Mouse (Mus musculus) testis, postnatal 14 days (tissue): ENCODE data around the gene Brd4.

Experiments
- DNase-seq: peaks from one replicate; pipeline ENCODE4 v3.0.0; 2021; ENCODE audit warnings: low spot score

The Brd4 gene

GRCm38 (mm10) chr17:32166687-32167086 is 117.8 kb downstream of the Brd4 start, which contains the start of gene Notch3:
TSS of gene Notch3 (minus strand) at chr17:32166852.
- DNase-seq: peak; percentile 35

DNA sequence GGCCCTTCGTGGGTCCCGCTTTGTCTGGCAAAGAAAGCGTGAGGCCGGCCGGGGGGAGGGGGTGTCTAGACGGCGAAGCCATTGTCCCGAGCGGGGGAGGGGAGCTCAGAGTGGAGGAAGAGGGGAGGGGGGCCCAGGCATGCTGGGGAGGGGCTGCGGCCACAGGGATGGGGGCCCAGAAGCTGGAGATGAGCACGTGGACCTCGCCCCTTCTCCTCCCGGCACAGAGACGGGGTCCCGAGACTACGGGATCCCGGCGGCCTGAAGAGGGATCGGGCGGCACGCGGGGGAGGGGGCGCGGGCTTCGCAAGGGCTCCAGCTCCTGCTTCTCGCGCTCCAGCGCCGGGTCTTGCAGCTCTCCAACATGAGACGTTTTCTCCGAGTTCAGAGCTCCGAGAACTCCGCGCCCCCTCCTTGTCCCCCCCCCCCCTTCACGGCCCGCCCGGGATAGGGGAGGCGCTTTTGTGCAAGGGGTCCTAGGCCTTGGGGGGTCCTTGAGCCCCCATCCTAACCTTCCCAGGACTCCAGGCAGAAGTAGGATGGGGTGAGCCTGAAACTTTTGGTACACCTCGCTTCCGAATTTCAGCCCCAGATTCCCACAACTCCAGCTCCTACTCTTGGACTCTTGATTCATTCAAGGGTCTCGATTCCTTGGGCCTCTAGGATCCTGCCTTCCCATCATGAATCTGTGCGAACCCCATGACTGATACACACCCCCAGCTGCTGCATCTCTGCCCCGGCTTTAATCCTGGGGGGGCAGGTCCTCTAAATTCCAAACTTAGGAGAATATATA is 118.5 kb downstream of the Brd4 start:
- DNase-seq: peak; percentile 55

DNA sequence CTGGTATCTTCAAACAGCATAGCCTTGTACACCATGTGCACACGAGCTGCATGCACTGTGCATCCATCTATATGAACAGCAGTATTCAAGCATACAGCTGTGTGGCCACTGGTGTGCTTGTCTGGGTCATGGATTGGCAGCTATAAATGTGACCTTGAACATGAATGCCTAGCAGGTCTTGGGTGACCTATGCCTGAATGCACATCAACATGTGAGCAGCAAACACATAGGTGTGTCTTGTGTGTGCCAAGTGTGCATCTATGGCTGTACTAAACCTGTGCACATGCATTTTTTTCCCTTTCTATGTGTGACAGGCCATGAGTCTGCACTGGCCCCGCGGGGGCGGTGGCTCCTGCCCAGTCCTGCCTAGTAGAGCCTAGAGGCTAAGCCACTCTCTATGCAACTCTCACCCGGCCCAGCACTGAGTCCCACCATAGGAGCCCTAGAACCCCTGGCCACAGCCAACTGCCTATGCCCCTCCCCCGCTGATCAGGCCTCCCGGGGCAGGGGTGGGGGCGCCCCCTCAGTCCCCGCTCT is 119.2 kb downstream of the Brd4 start:
- no peak for DNase-seq

DNA sequence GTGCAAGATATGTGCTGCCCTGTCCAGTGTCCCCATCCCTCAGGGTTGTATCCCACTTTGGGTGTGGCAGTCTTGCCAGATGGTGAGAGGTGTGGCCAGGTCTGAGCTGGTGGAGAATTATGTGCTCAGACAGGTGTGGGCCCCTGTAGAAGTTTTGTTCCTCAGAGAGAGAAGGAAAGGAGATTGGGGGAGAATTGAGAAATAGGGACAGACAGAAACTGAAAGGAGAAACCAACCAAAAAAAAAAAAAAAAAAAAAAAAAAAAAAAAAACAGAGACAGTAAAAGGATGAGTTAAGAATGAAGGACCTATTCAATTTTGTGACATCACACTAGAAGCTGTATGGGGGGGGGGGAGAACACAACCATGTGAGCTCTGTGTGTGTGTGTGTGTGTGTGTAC is 119.7 kb downstream of the Brd4 start:
- DNase-seq: no peak

DNA sequence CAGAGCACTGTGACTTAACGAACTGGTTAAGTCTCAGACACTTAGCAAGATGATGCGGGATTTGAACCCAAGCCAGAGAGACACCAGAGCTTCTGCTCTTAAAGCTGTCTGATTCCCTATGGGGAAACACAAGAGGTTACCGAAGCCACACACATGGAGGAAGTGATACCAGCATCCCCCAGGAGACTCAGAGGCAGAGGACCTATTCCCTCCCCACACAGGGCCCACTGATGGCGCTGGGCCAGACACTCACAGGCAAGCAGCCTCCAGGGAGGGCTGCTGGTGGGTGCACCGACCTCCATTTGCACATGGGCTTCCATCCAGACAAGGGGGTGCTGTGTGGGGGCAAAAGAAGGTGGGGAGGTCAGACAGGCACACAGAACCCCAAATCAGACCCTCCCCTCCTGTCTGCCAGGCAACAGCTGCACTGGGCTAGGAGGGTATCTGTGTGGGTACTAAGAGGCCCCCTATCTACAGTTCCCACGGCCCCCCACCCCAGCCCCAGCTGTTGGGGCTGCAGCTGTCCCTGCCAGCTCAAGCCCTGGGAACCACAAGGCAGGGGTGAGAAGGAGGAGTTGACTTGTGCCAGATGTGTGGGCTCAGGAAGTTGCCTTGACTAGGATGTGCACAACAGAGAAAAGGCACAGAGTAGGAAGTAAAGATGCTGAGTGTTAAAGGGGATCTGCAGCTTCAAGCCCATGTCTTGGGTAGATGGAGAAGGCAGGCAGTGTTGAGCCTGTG is 120.4 kb downstream of the Brd4 start:
- DNase-seq: no peak

DNA sequence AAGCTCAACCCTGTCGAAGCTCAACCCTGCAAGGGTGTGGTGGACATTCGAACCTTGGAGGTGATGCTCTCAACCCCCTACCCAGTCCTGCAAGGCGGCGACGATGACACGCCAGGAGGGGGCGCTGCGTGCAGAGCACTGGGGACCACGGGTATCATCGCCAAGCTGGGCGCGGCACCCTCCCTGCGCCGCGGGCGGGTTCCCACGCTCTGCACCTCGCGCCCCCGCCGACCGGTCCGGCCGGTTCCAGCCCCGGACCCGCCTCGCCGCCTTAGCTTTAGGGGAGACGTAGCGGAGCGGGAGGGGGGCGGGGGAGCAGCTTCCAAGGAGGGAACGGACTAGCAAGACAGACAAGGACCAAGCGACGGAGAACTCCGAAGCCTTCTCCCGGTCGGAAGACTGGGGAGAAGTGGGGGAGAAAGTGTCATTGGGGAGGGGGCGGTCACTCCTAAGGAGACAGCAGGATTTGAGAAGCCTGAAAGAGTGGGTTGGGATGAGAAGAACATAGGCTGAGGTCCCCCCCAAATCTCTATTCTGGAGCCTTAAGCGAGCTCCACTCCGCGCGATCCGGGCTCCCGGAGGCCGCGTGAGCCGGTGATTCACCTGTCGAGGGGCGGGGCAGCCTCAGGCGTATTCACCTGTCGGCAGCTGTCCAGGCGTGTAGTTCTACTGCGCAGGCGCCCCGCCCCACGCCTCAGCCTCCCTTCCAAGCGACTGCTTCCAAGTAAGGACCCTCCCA is 122.2 kb downstream of the Brd4 start:
- DNase-seq: peak; percentile 55

DNA sequence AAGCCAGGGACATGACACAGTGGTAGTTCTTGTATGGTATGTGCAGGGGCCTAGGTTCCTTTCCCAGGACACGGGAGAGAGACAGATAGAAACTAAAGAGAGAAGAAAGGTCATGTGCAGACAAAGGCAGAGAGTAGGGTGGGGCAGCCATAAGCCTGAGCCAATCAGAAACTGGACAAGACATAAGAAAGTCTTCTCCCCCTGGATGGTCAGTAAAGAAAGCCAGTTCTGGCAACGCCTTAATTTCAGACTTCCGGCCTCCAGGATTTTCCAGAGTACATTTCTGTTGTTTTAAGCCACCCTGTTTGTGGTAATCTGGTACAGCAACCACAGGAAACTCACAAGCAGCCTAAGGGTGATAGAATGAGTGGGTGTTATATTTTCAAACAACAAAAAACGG is 123.6 kb downstream of the Brd4 start:
- DNase-seq: no peak

GRCm38 (mm10) chr17:32158841-32159240 is 125.7 kb downstream of the Brd4 start:
- no peak for DNase-seq

GRCm38 (mm10) chr17:32146718-32147117 is 137.8 kb downstream of the Brd4 start:
- no peak for DNase-seq
